Mouse (Mus musculus): ENCODE results near the gene Plekha8. TPM values are rescaled to one million over a fixed set of nuclear protein-coding genes. Genes with fewer than 3 reads are reported as not detected.
A peak's percentile ranks its signal among the peaks of the same experiment; 100 is the strongest.

Plekha8 gene
- polyA plus RNA-seq, 1 experiment, result 1.2 TPM

- H3K27ac ChIP-seq (ENCODE audit: insufficient read depth, low read length), result no peak overlapping the region
- peak; percentile 12 to 28 for DNase-seq (ENCODE audit: low read depth in 1 of 2, low spot score in 2 of 2)
- TF ChIP-seq POLR2A (IDR thresholded peaks at IDR 0.05; ENCODE audit: low read depth, low read length) (no peak), CTCF (IDR thresholded peaks at IDR 0.05; ENCODE audit: extremely low read depth, insufficient read depth, insufficient read length, insufficient replicate concordance) (peak; percentile 30; the same call in 1 of the 2 replicates)
- H3K4me3 ChIP-seq (ENCODE audit: extremely low read depth, insufficient read depth, insufficient read length), result no peak overlapping the region
- H3K27me3 ChIP-seq (ENCODE audit: control insufficient read depth, insufficient read depth, low read length), result 0 out of 2 replicates have a peak, but pooled peaks cover 2% of the 10 kb centered on the region
- WGBS, result 11% methylated on average over 2 of the region's 2 CpGs
- no peaks in the 10 kb centered on the region for H3K36me3 ChIP-seq (ENCODE audit: control insufficient read depth, insufficient read depth, low read length)
- H3K4me1 ChIP-seq (ENCODE audit: control insufficient read depth, insufficient read depth, insufficient read length), result no peaks in the 10 kb centered on the region
Measured at GRCm38 (mm10) chr6:54586175-54586574, 8.7 kb upstream of the Plekha8 start.

- Histone ChIP-seq H3K36me3 (ENCODE audit: control insufficient read depth, insufficient read depth, low read length) (no peaks in the 10 kb centered on the region), H3K4me1 (ENCODE audit: control insufficient read depth, insufficient read depth, insufficient read length) (no peaks in the 10 kb centered on the region), H3K27me3 (ENCODE audit: control insufficient read depth, insufficient read depth, low read length) (0 out of 2 replicates have a peak, but pooled peaks cover 2% of the 10 kb centered on the region), H3K4me3 (ENCODE audit: extremely low read depth, insufficient read depth, insufficient read length) (no peak overlapping the region), H3K27ac (ENCODE audit: insufficient read depth, low read length) (no peak overlapping the region)
- DNase-seq (ENCODE audit: low read depth in 1 of 2, low spot score in 2 of 2), result no peak
- no peak for TF ChIP-seq CTCF (IDR thresholded peaks at IDR 0.05; ENCODE audit: extremely low read depth, insufficient read depth, insufficient read length, insufficient replicate concordance)
- no peak for TF ChIP-seq POLR2A (IDR thresholded peaks at IDR 0.05; ENCODE audit: low read depth, low read length)
- 86% methylated on average over 8 of the region's 8 CpGs for WGBS
Measured at GRCm38 (mm10) chr6:54586911-54587310, 8.0 kb upstream of the Plekha8 start.

GRCm38 (mm10) chr6:54587683-54588082, 7.2 kb upstream of the Plekha8 start:
- WGBS, result 71% methylated on average over 4 of the region's 4 CpGs
- DNase-seq (ENCODE audit: low read depth in 1 of 2, low spot score in 2 of 2), result no peak
- Histone ChIP-seq H3K4me3 (ENCODE audit: extremely low read depth, insufficient read depth, insufficient read length) (no peak overlapping the region), H3K27ac (ENCODE audit: insufficient read depth, low read length) (no peak overlapping the region), H3K4me1 (ENCODE audit: control insufficient read depth, insufficient read depth, insufficient read length) (no peaks in the 10 kb centered on the region), H3K36me3 (ENCODE audit: control insufficient read depth, insufficient read depth, low read length) (no peaks in the 10 kb centered on the region), H3K27me3 (ENCODE audit: control insufficient read depth, insufficient read depth, low read length) (0 out of 2 replicates have a peak, but pooled peaks cover 2% of the 10 kb centered on the region)
- TF ChIP-seq CTCF (IDR thresholded peaks at IDR 0.05; ENCODE audit: extremely low read depth, insufficient read depth, insufficient read length, insufficient replicate concordance) (no peak), POLR2A (IDR thresholded peaks at IDR 0.05; ENCODE audit: low read depth, low read length) (no peak)

- H3K27me3 ChIP-seq (ENCODE audit: control insufficient read depth, insufficient read depth, low read length), result 0 out of 2 replicates have a peak, but pooled peaks cover 2% of the 10 kb centered on the region
- TF ChIP-seq POLR2A (IDR thresholded peaks at IDR 0.05; ENCODE audit: low read depth, low read length) (no peak), CTCF (IDR thresholded peaks at IDR 0.05; ENCODE audit: extremely low read depth, insufficient read depth, insufficient read length, insufficient replicate concordance) (no peak)
- WGBS, result 85% methylated on average over 1 of the region's 1 CpGs
- no peaks in the 10 kb centered on the region for H3K36me3 ChIP-seq (ENCODE audit: control insufficient read depth, insufficient read depth, low read length)
- no peaks in the 10 kb centered on the region for H3K4me1 ChIP-seq (ENCODE audit: control insufficient read depth, insufficient read depth, insufficient read length)
- no peak overlapping the region for H3K4me3 ChIP-seq (ENCODE audit: extremely low read depth, insufficient read depth, insufficient read length)
- H3K27ac ChIP-seq (ENCODE audit: insufficient read depth, low read length), result no peak overlapping the region
- no peak for DNase-seq (ENCODE audit: low read depth in 1 of 2, low spot score in 2 of 2)
Measured at GRCm38 (mm10) chr6:54588212-54588611, 6.7 kb upstream of the Plekha8 start.

GRCm38 (mm10) chr6:54590691-54591090, 4.2 kb upstream of the Plekha8 start:
- no peak overlapping the region for H3K27ac ChIP-seq (ENCODE audit: insufficient read depth, low read length)
- WGBS, result 88% methylated on average over 2 of the region's 2 CpGs
- TF ChIP-seq POLR2A (IDR thresholded peaks at IDR 0.05; ENCODE audit: low read depth, low read length) (no peak), CTCF (IDR thresholded peaks at IDR 0.05; ENCODE audit: extremely low read depth, insufficient read depth, insufficient read length, insufficient replicate concordance) (no peak)
- no peak for DNase-seq (ENCODE audit: low read depth in 1 of 2, low spot score in 2 of 2)
- peaks cover 10% of the 10 kb centered on the region for H3K27me3 ChIP-seq (ENCODE audit: control insufficient read depth, insufficient read depth, low read length)
- peaks cover 3% of the 10 kb centered on the region for H3K4me1 ChIP-seq (ENCODE audit: control insufficient read depth, insufficient read depth, insufficient read length)
- no peaks in the 10 kb centered on the region for H3K36me3 ChIP-seq (ENCODE audit: control insufficient read depth, insufficient read depth, low read length)
- H3K4me3 ChIP-seq (ENCODE audit: extremely low read depth, insufficient read depth, insufficient read length), result no peak overlapping the region

GRCm38 (mm10) chr6:54591778-54592177, 3.1 kb upstream of the Plekha8 start:
- TF ChIP-seq CTCF (IDR thresholded peaks at IDR 0.05; ENCODE audit: extremely low read depth, insufficient read depth, insufficient read length, insufficient replicate concordance), result no peak
- no peak for TF ChIP-seq POLR2A (IDR thresholded peaks at IDR 0.05; ENCODE audit: low read depth, low read length)
- H3K4me3 ChIP-seq (ENCODE audit: extremely low read depth, insufficient read depth, insufficient read length), result no peak overlapping the region
- H3K36me3 ChIP-seq (ENCODE audit: control insufficient read depth, insufficient read depth, low read length), result no peaks in the 10 kb centered on the region
- peaks cover 10% of the 10 kb centered on the region for H3K27me3 ChIP-seq (ENCODE audit: control insufficient read depth, insufficient read depth, low read length)
- peaks cover 3% of the 10 kb centered on the region for H3K4me1 ChIP-seq (ENCODE audit: control insufficient read depth, insufficient read depth, insufficient read length)
- no peak overlapping the region for H3K27ac ChIP-seq (ENCODE audit: insufficient read depth, low read length)
- 70% methylated on average over 6 of the region's 6 CpGs for whole genome bisulfite sequencing
- DNase-seq (ENCODE audit: low read depth in 1 of 2, low spot score in 2 of 2), result no peak

- H3K4me1 ChIP-seq (ENCODE audit: control insufficient read depth, insufficient read depth, insufficient read length), result peaks cover 3% of the 10 kb centered on the region
- H3K27ac ChIP-seq (ENCODE audit: insufficient read depth, low read length), result no peak overlapping the region
- DNase-seq (ENCODE audit: low read depth in 1 of 2, low spot score in 2 of 2), result peak; percentile 18 to 85
- peak overlapping the region; percentile 54 for H3K4me3 ChIP-seq (ENCODE audit: extremely low read depth, insufficient read depth, insufficient read length)
- WGBS, result 1% methylated on average over 20 of the region's 20 CpGs
- TF ChIP-seq CTCF (IDR thresholded peaks at IDR 0.05; ENCODE audit: extremely low read depth, insufficient read depth, insufficient read length, insufficient replicate concordance) (no peak), POLR2A (IDR thresholded peaks at IDR 0.05; ENCODE audit: low read depth, low read length) (no peak)
- H3K36me3 ChIP-seq (ENCODE audit: control insufficient read depth, insufficient read depth, low read length), result no peaks in the 10 kb centered on the region
- H3K27me3 ChIP-seq (ENCODE audit: control insufficient read depth, insufficient read depth, low read length), result peaks cover 10% of the 10 kb centered on the region
Measured at GRCm38 (mm10) chr6:54592938-54593535, 1.9 kb upstream of the Plekha8 start.

All from spleen, adult 2 months (tissue).